Mouse (Mus musculus): ENCODE measurements around the gene Timd2. TPM values are rescaled to one million over a fixed set of nuclear protein-coding genes. Genes with fewer than 3 reads are reported as not detected.
"Not testable (repeated sequence)": the region's sequence is repeated elsewhere in the genome, so short reads cannot be mapped to it uniquely, and the experiment has no call there.

The Timd2 gene
- polyA plus RNA-seq, 1 experiment from 2014 or later: not detected

- no peaks in the 10 kb centered on the region for H3K27me3 ChIP-seq (replicated peaks)
- ATAC-seq (ENCODE audit: low FRiP score): no peak
- no peaks in the 10 kb centered on the region for H3K36me3 ChIP-seq
- no peak overlapping the region for H3K4me2 ChIP-seq
- 83% methylated on average over 5 of the region's 5 CpGs for WGBS
- H3K9me3 ChIP-seq (replicated peaks): 0 out of 2 replicates have a peak, but pooled peaks cover 4% of the 10 kb centered on the region
- H3K27ac ChIP-seq (replicated peaks): no peak overlapping the region
- no peak overlapping the region for H3K9ac ChIP-seq (replicated peaks)
- no peaks in the 10 kb centered on the region for H3K4me1 ChIP-seq
- H3K4me3 ChIP-seq (replicated peaks): no peak overlapping the region
Observed at GRCm38 (mm10) chr11:46698830-46699229, 8.0 kb downstream of the Timd2 start.

GRCm38 (mm10) chr11:46698278-46698655 is 8.6 kb downstream of the Timd2 start:
- Histone ChIP-seq H3K9ac (replicated peaks) (no peak overlapping the region), H3K27ac (replicated peaks) (no peak overlapping the region), H3K4me3 (replicated peaks) (no peak overlapping the region), H3K4me1 (no peaks in the 10 kb centered on the region), H3K4me2 (no peak overlapping the region), H3K27me3 (replicated peaks) (no peaks in the 10 kb centered on the region), H3K9me3 (replicated peaks) (0 out of 2 replicates have a peak, but pooled peaks cover 4% of the 10 kb centered on the region), H3K36me3 (no peaks in the 10 kb centered on the region)
- 86% methylated on average over 6 of the region's 6 CpGs for WGBS
- ATAC-seq (ENCODE audit: low FRiP score): no peak

GRCm38 (mm10) chr11:46697433-46698277 is 9.2 kb downstream of the Timd2 start:
- no peak for ATAC-seq (ENCODE audit: low FRiP score)
- WGBS: 85% methylated on average over 5 of the region's 5 CpGs
- Histone ChIP-seq H3K4me1 (no peaks in the 10 kb centered on the region), H3K4me3 (replicated peaks) (no peak overlapping the region), H3K4me2 (no peak overlapping the region), H3K27me3 (replicated peaks) (no peaks in the 10 kb centered on the region), H3K36me3 (no peaks in the 10 kb centered on the region), H3K27ac (replicated peaks) (no peak overlapping the region), H3K9me3 (replicated peaks) (0 out of 2 replicates have a peak, but pooled peaks cover 4% of the 10 kb centered on the region), H3K9ac (replicated peaks) (no peak overlapping the region)

- not testable (repeated sequence) for H3K27me3 ChIP-seq (replicated peaks); H3K4me2 ChIP-seq; H3K9me3 ChIP-seq (replicated peaks); H3K9ac ChIP-seq (replicated peaks); H3K27ac ChIP-seq (replicated peaks); H3K36me3 ChIP-seq; ATAC-seq (ENCODE audit: low FRiP score); H3K4me3 ChIP-seq (replicated peaks); H3K4me1 ChIP-seq
- WGBS: 90% methylated on average over 2 of the region's 2 CpGs
Observed at GRCm38 (mm10) chr11:46695849-46696248, 11.0 kb downstream of the Timd2 start.

GRCm38 (mm10) chr11:46690136-46690535 is 16.7 kb downstream of the Timd2 start:
- Histone ChIP-seq H3K36me3 (no peaks in the 10 kb centered on the region), H3K4me3 (replicated peaks) (no peak overlapping the region), H3K4me2 (no peak overlapping the region), H3K4me1 (no peaks in the 10 kb centered on the region), H3K9ac (replicated peaks) (no peak overlapping the region), H3K27ac (replicated peaks) (no peak overlapping the region), H3K9me3 (replicated peaks) (no peaks in the 10 kb centered on the region), H3K27me3 (replicated peaks) (no peaks in the 10 kb centered on the region)
- ATAC-seq (ENCODE audit: low FRiP score): no peak
- WGBS: 93% methylated on average over 2 of the region's 2 CpGs

GRCm38 (mm10) chr11:46683723-46684122 is 23.1 kb downstream of the Timd2 start:
- 72% methylated on average over 4 of the region's 4 CpGs for WGBS
- Histone ChIP-seq H3K36me3 (no peaks in the 10 kb centered on the region), H3K4me3 (replicated peaks) (no peak overlapping the region), H3K27ac (replicated peaks) (no peak overlapping the region), H3K9me3 (replicated peaks) (no peaks in the 10 kb centered on the region), H3K27me3 (replicated peaks) (no peaks in the 10 kb centered on the region), H3K4me1 (no peaks in the 10 kb centered on the region), H3K9ac (replicated peaks) (no peak overlapping the region), H3K4me2 (no peak overlapping the region)
- ATAC-seq (ENCODE audit: low FRiP score): no peak

- Histone ChIP-seq H3K36me3 (no peaks in the 10 kb centered on the region), H3K9me3 (replicated peaks) (no peaks in the 10 kb centered on the region), H3K9ac (replicated peaks) (no peak overlapping the region), H3K4me1 (no peaks in the 10 kb centered on the region), H3K27me3 (replicated peaks) (no peaks in the 10 kb centered on the region), H3K4me2 (no peak overlapping the region), H3K4me3 (replicated peaks) (no peak overlapping the region), H3K27ac (replicated peaks) (no peak overlapping the region)
- no peak for ATAC-seq (ENCODE audit: low FRiP score)
- WGBS: 81% methylated on average over 1 of the region's 1 CpGs
Observed at GRCm38 (mm10) chr11:46682842-46683241, 24.0 kb downstream of the Timd2 start.

GRCm38 (mm10) chr11:46667938-46668337 is 38.9 kb downstream of the Timd2 start:
- 73% methylated on average over 2 of the region's 2 CpGs for WGBS

GRCm38 (mm10) chr11:46667105-46667504 is 39.8 kb downstream of the Timd2 start:
- no peak overlapping the region for H3K9ac ChIP-seq (replicated peaks)
- H3K9me3 ChIP-seq (replicated peaks): no peaks in the 10 kb centered on the region
- no peak overlapping the region for H3K27ac ChIP-seq (replicated peaks)
- H3K36me3 ChIP-seq: no peaks in the 10 kb centered on the region
- no peak overlapping the region for H3K4me2 ChIP-seq
- no peaks in the 10 kb centered on the region for H3K4me1 ChIP-seq
- no peaks in the 10 kb centered on the region for H3K27me3 ChIP-seq (replicated peaks)
- H3K4me3 ChIP-seq (replicated peaks): no peak overlapping the region
- ATAC-seq (ENCODE audit: low FRiP score): no peak
- WGBS: 95% methylated on average over 3 of the region's 3 CpGs

More at GRCm38 (mm10) chr11:46667938-46668337, 38.9 kb downstream of the Timd2 start:
- no peak for ATAC-seq (ENCODE audit: low FRiP score)
- Histone ChIP-seq H3K4me2 (no peak overlapping the region), H3K4me1 (no peaks in the 10 kb centered on the region), H3K9ac (replicated peaks) (no peak overlapping the region), H3K4me3 (replicated peaks) (no peak overlapping the region), H3K9me3 (replicated peaks) (no peaks in the 10 kb centered on the region), H3K27me3 (replicated peaks) (no peaks in the 10 kb centered on the region), H3K27ac (replicated peaks) (no peak overlapping the region), H3K36me3 (no peaks in the 10 kb centered on the region)

GRCm38 (mm10) chr11:46665599-46666522 is 41.0 kb downstream of the Timd2 start:
- 69% methylated on average over 6 of the region's 6 CpGs for WGBS

GRCm38 (mm10) chr11:46663215-46663614 is 43.6 kb downstream of the Timd2 start:
- no peak for ATAC-seq (ENCODE audit: low FRiP score)
- no peaks in the 10 kb centered on the region for H3K27me3 ChIP-seq (replicated peaks)
- H3K4me3 ChIP-seq (replicated peaks): no peak overlapping the region
- H3K9ac ChIP-seq (replicated peaks): no peak overlapping the region
- H3K36me3 ChIP-seq: no peaks in the 10 kb centered on the region
- no peaks in the 10 kb centered on the region for H3K9me3 ChIP-seq (replicated peaks)
- no peaks in the 10 kb centered on the region for H3K4me1 ChIP-seq
- H3K27ac ChIP-seq (replicated peaks): no peak overlapping the region
- 76% methylated on average over 4 of the region's 4 CpGs for WGBS
- H3K4me2 ChIP-seq: no peak overlapping the region

More at GRCm38 (mm10) chr11:46665599-46666522, 41.0 kb downstream of the Timd2 start:
- no peak overlapping the region for H3K4me2 ChIP-seq
- no peak overlapping the region for H3K9ac ChIP-seq (replicated peaks)
- H3K27me3 ChIP-seq (replicated peaks): no peaks in the 10 kb centered on the region
- H3K4me3 ChIP-seq (replicated peaks): no peak overlapping the region
- H3K9me3 ChIP-seq (replicated peaks): no peaks in the 10 kb centered on the region
- peak; percentile 75; the same call in 1 of the 2 replicates for ATAC-seq (ENCODE audit: low FRiP score)
- H3K36me3 ChIP-seq: no peaks in the 10 kb centered on the region
- H3K27ac ChIP-seq (replicated peaks): no peak overlapping the region
- H3K4me1 ChIP-seq: no peaks in the 10 kb centered on the region

Measured in neural tube, embryonic 15.5 days (tissue).